Mouse (Mus musculus) right cerebral cortex, postnatal 10 days (tissue): Measurements from ENCODE around the gene Olfr638.
"Not testable (repeated sequence)": the region's sequence is repeated elsewhere in the genome, so short reads cannot be mapped to it uniquely, and the experiment has no call there.

ENCODE experiments used
- DNase-seq, 2 experiments: peaks; one replicate each; pipeline ENCODE4 v3.0.0; 2021; ENCODE audit warnings: low spot score in 2 of 2

Gene Olfr638

GRCm38 (mm10) chr7:103998446-103998845, at the start of gene Olfr638:
TSS of gene Olfr638 (plus strand) at chr7:103998746.
- DNase-seq = no peak

- not testable (repeated sequence) for DNase-seq
These were observed 31.7 kb upstream of the Olfr638 start for GRCm38 (mm10) chr7:103966873-103967272.

DNA sequence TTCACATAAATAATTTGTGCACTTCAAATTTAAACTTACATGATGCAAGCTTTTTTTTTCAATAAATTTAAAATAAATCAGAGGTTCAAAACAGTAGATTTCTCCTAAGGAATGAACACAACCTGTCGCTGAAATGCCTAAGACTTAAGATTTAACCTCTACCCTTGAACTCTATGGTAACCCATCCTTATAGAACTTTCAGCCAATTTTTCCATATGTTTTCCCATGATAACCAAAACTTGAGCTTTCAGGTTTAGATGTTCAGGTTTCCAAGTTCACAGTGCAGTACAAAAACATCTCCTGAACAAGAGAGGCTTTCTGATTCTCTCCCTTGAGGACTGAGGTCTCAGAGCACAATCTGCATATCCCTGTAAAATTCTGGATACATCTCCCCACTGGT, 27.7 kb upstream of the Olfr638 start, which contains the start of gene Olfr635:
Gene Olfr635 (plus strand): TSS at position 301 of the 400 bp plus-strand sequence.
- DNase-seq = no peak

DNA sequence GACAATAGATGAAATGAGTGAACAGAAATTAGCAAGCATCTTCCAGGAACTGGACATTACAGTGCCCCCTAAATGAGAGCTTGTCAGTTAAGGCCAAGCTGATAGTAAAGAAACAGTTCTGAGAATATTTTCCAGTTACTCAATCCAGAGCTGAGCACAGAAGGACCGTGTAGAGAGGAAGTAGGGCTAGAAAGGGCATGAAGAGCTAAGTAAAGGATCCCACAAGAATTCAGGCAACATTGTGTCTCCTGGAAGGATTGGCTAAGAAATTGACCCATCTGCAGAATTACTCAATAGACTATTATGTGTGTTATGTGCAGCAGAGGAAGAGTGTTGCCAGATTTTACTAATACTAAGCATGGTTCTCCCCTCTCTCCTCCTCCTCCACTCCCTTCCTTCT, 26.8 kb upstream of the Olfr638 start:
- DNase-seq = no peak

DNA sequence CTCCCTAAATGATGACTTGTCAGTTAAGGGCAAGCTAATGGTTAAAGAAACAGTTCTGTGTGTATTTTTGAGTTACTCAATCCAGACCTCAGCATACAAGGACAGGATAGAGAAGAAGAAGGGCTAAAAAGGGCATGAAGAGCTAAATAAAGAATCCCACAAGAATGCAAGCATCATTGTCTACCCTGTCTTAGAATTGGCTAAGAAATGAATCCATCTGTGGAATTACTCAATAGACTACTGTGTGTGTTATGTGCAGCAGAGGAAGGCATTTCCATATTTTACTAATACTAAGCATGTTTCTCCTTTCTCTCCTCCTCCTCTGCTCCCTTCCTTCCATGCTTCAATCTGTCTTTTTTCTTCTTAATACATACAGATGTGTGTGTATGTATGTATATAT, 578 bp downstream of the Olfr638 start:
- DNase-seq = no peak

GRCm38 (mm10) chr7:104017203-104017602, 18.7 kb downstream of the Olfr638 start, which contains the start of gene Olfr639:
TSS of gene Olfr639 (minus strand) at chr7:104017303.
- no peak for DNase-seq

GRCm38 (mm10) chr7:104018953-104019352, 20.4 kb downstream of the Olfr638 start:
- no peak for DNase-seq

GRCm38 (mm10) chr7:104021651-104022050, 23.1 kb downstream of the Olfr638 start:
- DNase-seq = no peak

- no peak for DNase-seq
These were observed 26.9 kb downstream of the Olfr638 start, which contains the start of gene Olfr640 for GRCm38 (mm10) chr7:104025473-104025872. TSS of gene Olfr640 (minus strand) at chr7:104025573.

DNA sequence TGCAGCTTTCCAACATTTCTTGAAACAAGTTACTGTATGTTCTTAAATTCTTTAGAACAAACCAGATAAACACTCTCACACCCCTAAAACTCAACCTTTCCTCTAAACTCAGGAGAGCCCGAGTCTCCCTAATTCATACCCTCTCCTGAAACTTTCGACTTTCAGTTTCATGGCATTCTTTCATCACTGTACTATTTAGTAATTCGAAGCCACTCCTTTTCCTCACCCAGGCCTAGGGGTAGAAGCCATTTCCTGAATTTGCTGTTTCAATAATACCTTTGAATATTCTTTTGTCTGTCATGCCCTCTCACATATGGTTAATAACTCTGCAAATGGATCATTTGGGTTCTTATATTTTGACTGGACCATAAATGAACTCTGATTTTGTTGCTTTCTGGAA, 28.4 kb downstream of the Olfr638 start:
- no peak for DNase-seq

- no peak for DNase-seq
These were observed 36.6 kb downstream of the Olfr638 start, which contains the start of gene Olfr641 for GRCm38 (mm10) chr7:104035145-104035544. TSS of gene Olfr641 (plus strand) at chr7:104035445.

- DNase-seq = no peak
These were observed 52.2 kb downstream of the Olfr638 start for GRCm38 (mm10) chr7:104050745-104051144.

GRCm38 (mm10) chr7:104052566-104052965, 54.0 kb downstream of the Olfr638 start, which contains the start of gene Olfr642:
TSS of gene Olfr642 (minus strand) at chr7:104052666.
- DNase-seq = no peak
